Mouse (Mus musculus) ovary, adult 18-20 months (tissue): ENCODE measurements around the gene Scgb1a1.
A peak's percentile ranks its signal among the peaks of the same experiment; 100 is the strongest.
"Not testable (repeated sequence)": the region's sequence is repeated elsewhere in the genome, so short reads cannot be mapped to it uniquely, and the experiment has no call there.

Source experiments
- DNase-seq: peaks from one replicate; pipeline ENCODE4 v3.0.0; 2022; ENCODE audit warnings: low spot score, mixed read lengths

The Scgb1a1 gene

GRCm38 (mm10) chr19:9067292-9067691, 20.5 kb downstream of the Scgb1a1 start:
- no peak for DNase-seq

- no peak for DNase-seq
These were observed 21.9 kb downstream of the Scgb1a1 start for GRCm38 (mm10) chr19:9065621-9066561.

GRCm38 (mm10) chr19:9063831-9064230, 23.9 kb downstream of the Scgb1a1 start:
- no peak for DNase-seq

- no peak for DNase-seq
These were observed 24.9 kb downstream of the Scgb1a1 start for GRCm38 (mm10) chr19:9062822-9063221.

- DNase-seq, result peak; percentile 38
These were observed 26.4 kb downstream of the Scgb1a1 start for GRCm38 (mm10) chr19:9061221-9061893.

GRCm38 (mm10) chr19:9060103-9060502, 27.7 kb downstream of the Scgb1a1 start:
- DNase-seq, result no peak

GRCm38 (mm10) chr19:9059391-9059790, 28.4 kb downstream of the Scgb1a1 start:
- DNase-seq, result no peak

- no peak for DNase-seq
These were observed 28.8 kb downstream of the Scgb1a1 start for GRCm38 (mm10) chr19:9058944-9059343.

GRCm38 (mm10) chr19:9058331-9058884, 29.4 kb downstream of the Scgb1a1 start:
- DNase-seq, result no peak

GRCm38 (mm10) chr19:9057679-9058078, 30.1 kb downstream of the Scgb1a1 start:
- DNase-seq, result no peak

GRCm38 (mm10) chr19:9055703-9056355, 31.9 kb downstream of the Scgb1a1 start:
- no peak for DNase-seq

GRCm38 (mm10) chr19:9055153-9055552, 32.6 kb downstream of the Scgb1a1 start:
- DNase-seq, result no peak

GRCm38 (mm10) chr19:9052803-9053431, 34.8 kb downstream of the Scgb1a1 start:
- peak; percentile 59 for DNase-seq

- DNase-seq, result not testable (repeated sequence)
These were observed 35.8 kb downstream of the Scgb1a1 start for GRCm38 (mm10) chr19:9051985-9052384.

- DNase-seq, result no peak
These were observed 37.2 kb downstream of the Scgb1a1 start for GRCm38 (mm10) chr19:9050294-9051229.

GRCm38 (mm10) chr19:9048981-9049687, 38.6 kb downstream of the Scgb1a1 start:
- DNase-seq, result no peak

GRCm38 (mm10) chr19:9047946-9048387, 39.8 kb downstream of the Scgb1a1 start:
- no peak for DNase-seq

GRCm38 (mm10) chr19:9047207-9047945, 40.4 kb downstream of the Scgb1a1 start:
- no peak for DNase-seq

GRCm38 (mm10) chr19:9044291-9044690, 43.5 kb downstream of the Scgb1a1 start:
- no peak for DNase-seq
